Mouse (Mus musculus) CD4-positive helper T cell, adult 2 months (primary cell): ENCODE data around the gene Cdc25b.

ENCODE experiments used
- DNase-seq: peaks from one replicate; pipeline ENCODE4 v3.0.0-alpha.2; 2012; ENCODE audit warnings: low read depth, missing footprints, low spot score

The Cdc25b gene

GRCm38 (mm10) chr2:131186771-131187601 lies at the start of gene Cdc25b, which contains the start of gene Spef1:
Gene Cdc25b (plus strand): TSS chr2:131186949.
Gene Spef1 (minus strand): TSS chr2:131187282.
- DNase-seq, result peak; percentile 90

- DNase-seq, result no peak
These were observed 48.5 kb upstream of the Cdc25b start for GRCm38 (mm10) chr2:131138296-131138695.

DNA sequence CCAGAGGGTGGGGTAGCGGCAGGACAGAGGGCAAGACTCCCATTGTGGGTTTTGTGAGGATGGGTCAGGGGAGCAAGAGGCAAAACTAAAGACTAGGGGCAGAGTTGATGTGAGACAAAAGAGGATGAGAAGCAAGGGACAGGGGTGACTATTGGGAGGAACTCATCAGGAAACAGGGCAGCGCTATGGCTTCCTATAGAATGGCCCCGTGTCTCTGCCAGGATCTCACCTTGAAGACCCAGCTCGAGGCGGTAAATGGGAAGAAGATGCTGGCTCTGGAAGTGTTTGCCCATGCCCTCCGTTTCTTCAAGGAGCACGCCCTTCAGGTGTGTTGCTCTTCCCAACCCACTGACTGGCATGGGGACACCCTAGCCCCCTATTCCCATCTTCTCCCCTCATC lies 48.0 kb upstream of the Cdc25b start:
- DNase-seq, result no peak

GRCm38 (mm10) chr2:131139287-131139686 lies 47.5 kb upstream of the Cdc25b start:
- no peak for DNase-seq

- no peak for DNase-seq
These were observed 46.7 kb upstream of the Cdc25b start for GRCm38 (mm10) chr2:131139886-131140532.

DNA sequence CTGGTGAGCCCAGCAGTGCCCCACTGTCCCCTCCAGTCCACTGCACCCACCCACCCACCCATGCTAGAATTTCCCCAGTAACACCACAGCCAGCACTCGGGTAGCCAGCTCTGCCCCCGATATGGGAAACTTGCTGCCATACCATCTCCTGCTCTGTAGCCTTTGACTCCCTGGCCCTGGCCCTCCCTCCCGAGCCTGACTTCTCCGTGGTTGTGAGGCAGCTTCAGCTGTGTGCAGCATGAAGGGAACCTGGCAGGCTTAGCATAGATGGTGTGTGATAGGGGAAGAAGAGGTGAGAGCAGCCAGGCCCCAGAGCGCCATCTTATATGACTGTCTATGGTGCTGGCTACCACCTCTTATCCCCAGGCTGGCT lies 46.2 kb upstream of the Cdc25b start:
- DNase-seq, result peak; percentile 31

GRCm38 (mm10) chr2:131141336-131141986 lies 45.3 kb upstream of the Cdc25b start:
- no peak for DNase-seq

DNA sequence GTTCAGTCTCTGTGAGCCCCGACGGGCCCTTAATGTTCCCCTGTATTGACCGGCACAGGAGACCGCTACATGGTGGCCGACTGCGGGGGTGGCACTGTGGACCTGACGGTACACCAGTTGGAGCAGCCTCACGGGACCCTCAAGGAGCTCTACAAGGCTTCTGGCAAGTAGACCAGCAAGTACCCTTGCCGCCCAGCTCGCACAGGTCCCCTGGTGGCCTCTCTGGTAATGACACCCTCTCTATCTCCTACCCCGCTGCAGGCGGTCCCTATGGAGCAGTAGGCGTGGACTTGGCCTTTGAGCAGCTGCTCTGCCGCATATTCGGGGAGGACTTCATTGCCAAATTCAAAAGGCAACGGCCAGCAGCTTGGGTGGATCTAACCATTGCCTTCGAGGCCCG lies 44.2 kb upstream of the Cdc25b start:
- DNase-seq, result peak; percentile 45

DNA sequence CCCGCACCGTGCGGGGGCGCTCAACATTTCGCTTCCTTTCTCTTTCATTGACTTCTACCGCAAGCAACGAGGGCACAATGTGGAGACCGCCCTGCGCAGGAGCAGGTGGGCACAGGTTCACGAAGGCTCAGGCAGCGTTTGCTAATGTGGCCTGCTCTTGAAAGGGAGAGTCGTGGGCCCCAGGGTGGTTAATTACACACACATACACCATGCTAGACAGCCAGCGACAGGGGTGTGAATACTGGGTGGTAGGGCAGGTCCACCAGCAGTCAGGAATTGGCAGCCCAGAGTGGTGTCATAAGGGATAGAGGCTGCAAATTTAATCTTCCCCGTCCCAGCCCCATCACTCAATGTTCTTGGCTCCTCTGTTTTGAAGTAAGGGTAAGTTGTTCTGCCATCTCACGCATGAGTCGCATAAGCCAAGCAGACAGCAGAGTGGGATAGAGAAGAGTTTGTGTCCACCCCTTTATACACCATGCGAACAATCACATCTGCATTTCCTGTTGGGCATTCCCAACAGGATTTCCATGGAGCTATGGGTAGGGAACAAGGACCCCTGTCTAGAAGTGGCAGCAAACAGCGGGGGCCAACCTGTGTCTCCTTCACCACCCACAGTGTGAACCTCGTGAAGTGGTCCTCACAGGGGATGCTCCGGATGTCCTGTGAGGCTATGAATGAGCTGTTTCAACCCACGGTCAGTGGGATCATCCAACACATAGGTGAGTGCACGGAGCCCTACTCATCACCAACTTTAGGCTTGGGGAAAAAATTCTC lies 43.6 kb upstream of the Cdc25b start:
- DNase-seq, result no peak

DNA sequence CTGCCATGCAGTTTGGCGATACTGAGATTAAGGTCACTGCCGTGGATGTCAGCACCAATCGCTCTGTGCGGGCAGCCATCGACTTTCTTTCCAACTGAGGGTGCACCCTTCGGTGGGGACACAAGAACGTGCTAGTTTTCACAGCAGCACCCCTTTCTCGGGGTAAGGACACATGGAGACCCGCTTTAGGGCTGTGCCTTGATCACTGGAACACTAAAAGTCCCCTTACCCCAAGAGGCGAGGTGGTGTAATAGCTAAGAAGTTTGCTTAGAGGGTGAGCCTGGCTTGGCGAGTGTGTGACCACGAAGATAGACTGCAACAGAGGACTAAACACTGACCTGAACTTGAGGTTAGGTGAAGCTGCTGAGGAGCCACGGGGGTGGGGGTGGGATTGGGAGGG lies 41.6 kb upstream of the Cdc25b start:
- DNase-seq, result no peak

- DNase-seq, result no peak
These were observed 41.2 kb upstream of the Cdc25b start for GRCm38 (mm10) chr2:131145536-131145935.

GRCm38 (mm10) chr2:131146193-131147042 lies 40.3 kb upstream of the Cdc25b start:
- DNase-seq, result no peak

GRCm38 (mm10) chr2:131147043-131147365 lies 39.7 kb upstream of the Cdc25b start:
- DNase-seq, result no peak

- no peak for DNase-seq
These were observed 38.1 kb upstream of the Cdc25b start for GRCm38 (mm10) chr2:131148353-131149253.

GRCm38 (mm10) chr2:131149254-131149578 lies 37.5 kb upstream of the Cdc25b start:
- DNase-seq, result no peak

- DNase-seq, result no peak
These were observed 34.5 kb upstream of the Cdc25b start for GRCm38 (mm10) chr2:131152166-131152730.

GRCm38 (mm10) chr2:131154036-131154435 lies 32.7 kb upstream of the Cdc25b start:
- DNase-seq, result no peak

GRCm38 (mm10) chr2:131156987-131157386 lies 29.8 kb upstream of the Cdc25b start:
- DNase-seq, result no peak

- DNase-seq, result no peak
These were observed 27.2 kb upstream of the Cdc25b start for GRCm38 (mm10) chr2:131159491-131159910.
